Mouse (Mus musculus): ENCODE measurements around the gene Mrpl23. TPM values are rescaled to one million over a fixed set of nuclear protein-coding genes. Genes with fewer than 3 reads are reported as not detected.

Gene Mrpl23
- polyA plus RNA-seq (2015; fragmentation: Nextera tagmentation; extraction: Ambion mirVana): 20.1 and 20.7 TPM in 2 replicates

DNA sequence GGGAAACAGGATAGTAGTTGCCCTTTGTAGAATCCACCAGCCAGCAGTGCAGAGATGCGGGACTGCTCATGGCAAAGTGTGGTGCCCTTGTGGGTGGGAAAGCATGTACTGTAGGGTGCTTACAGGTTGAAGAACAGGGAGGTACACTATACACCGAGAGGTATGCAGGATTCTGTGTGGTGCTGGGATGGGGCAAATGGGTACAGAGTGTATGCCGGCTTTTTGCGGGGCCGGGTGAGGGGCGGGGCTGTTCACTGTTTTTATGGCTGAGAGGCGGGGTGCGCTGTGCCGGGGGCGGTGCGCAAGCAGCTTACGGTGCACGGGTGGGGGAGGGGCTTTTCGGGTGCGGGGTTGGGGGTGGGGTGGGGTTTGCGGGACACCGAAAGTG, at the start of gene Mrpl23:
Gene Mrpl23 (plus strand): TSS at position 16 of the 388 bp plus-strand sequence.
- DNase-seq (ENCODE audit: low spot score): no peak

DNA sequence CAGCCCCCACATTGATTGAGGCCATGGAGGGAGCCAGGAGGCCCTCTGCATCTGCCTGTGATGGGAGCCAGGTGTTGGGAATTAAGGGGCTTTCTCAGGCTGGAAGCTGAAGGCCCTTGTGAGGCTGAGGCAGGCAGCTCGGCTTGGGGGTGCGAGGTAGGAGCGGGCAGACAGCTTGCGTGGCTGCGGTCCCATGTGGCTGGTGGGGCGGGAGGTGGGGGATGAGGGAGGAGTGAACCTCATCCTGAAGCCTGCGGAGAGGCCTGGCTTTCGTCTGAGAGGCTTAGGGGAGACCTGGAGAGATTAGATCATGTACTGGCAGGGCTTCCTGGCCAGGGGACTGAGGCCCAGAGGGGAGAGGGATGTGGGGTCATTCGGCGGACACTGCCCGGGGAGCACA, 49.4 kb upstream of the Mrpl23 start:
- DNase-seq (ENCODE audit: low spot score): no peak

- no peak for DNase-seq (ENCODE audit: low spot score)
These were observed 47.7 kb upstream of the Mrpl23 start for GRCm38 (mm10) chr7:142484780-142485179.

GRCm38 (mm10) chr7:142486751-142487162, 45.7 kb upstream of the Mrpl23 start:
- no peak for DNase-seq (ENCODE audit: low spot score)

GRCm38 (mm10) chr7:142487341-142487859, 45.1 kb upstream of the Mrpl23 start:
- DNase-seq (ENCODE audit: low spot score): no peak

- no peak for DNase-seq (ENCODE audit: low spot score)
These were observed 44.4 kb upstream of the Mrpl23 start for GRCm38 (mm10) chr7:142488053-142488452.

- no peak for DNase-seq (ENCODE audit: low spot score)
These were observed 39.0 kb upstream of the Mrpl23 start for GRCm38 (mm10) chr7:142493535-142493934.

GRCm38 (mm10) chr7:142496158-142496557, 36.3 kb upstream of the Mrpl23 start:
- no peak for DNase-seq (ENCODE audit: low spot score)

- peak; percentile 58 for DNase-seq (ENCODE audit: low spot score)
These were observed 35.7 kb upstream of the Mrpl23 start for GRCm38 (mm10) chr7:142496800-142497199.

GRCm38 (mm10) chr7:142497775-142498174, 34.7 kb upstream of the Mrpl23 start:
- DNase-seq (ENCODE audit: low spot score): no peak

DNA sequence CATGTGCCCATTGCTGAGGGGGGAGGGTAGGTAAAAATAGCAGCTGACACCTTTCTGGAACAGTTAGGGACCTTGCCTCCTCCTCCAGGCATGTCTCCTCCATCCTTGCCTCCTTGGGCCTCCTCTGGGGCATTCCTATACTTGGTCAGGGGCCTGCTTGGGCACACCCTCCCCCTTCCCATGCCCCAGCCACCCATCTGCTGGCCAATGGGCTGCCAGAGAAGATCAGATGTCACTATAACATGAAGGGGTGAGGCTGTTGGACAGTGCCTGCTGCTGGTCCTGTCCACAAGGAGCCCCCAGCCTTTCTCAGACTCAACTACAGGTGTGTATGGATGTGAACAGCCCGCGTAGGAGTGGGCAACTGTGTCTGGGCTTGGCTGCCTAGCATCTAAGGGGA, 33.9 kb upstream of the Mrpl23 start, which contains the start of gene Tnnt3:
Gene Tnnt3 (plus strand): TSS at position 262 of the 400 bp plus-strand sequence.
- DNase-seq (ENCODE audit: low spot score): no peak

- no peak for DNase-seq (ENCODE audit: low spot score)
These were observed 33.3 kb upstream of the Mrpl23 start for GRCm38 (mm10) chr7:142499010-142499721.

GRCm38 (mm10) chr7:142500032-142500431, 32.5 kb upstream of the Mrpl23 start:
- no peak for DNase-seq (ENCODE audit: low spot score)

- DNase-seq (ENCODE audit: low spot score): no peak
These were observed 29.3 kb upstream of the Mrpl23 start for GRCm38 (mm10) chr7:142503206-142503605.

GRCm38 (mm10) chr7:142505942-142506341, 26.5 kb upstream of the Mrpl23 start:
- no peak for DNase-seq (ENCODE audit: low spot score)

GRCm38 (mm10) chr7:142506501-142506900, 26.0 kb upstream of the Mrpl23 start:
- DNase-seq (ENCODE audit: low spot score): no peak

DNA sequence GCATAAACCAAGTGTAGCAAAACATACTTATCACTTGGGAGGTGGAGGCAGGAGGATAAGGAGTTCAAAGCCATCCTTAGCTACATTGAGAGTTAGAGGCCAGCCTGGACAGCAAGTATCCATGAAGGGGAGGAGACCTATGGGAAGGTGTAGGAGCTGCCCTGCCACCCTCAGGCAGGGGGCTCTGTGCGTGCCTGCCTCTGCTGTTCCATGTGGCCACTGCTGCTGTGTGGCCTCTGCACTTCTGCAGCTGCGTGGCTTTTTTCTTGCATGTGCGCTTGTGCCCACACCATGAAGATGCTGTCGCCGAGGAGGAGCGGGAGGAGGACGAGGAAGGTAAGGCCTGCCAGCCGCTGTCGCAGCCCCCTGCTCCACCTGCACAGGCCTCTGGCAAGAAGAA, 25.0 kb upstream of the Mrpl23 start:
- DNase-seq (ENCODE audit: low spot score): no peak

DNA sequence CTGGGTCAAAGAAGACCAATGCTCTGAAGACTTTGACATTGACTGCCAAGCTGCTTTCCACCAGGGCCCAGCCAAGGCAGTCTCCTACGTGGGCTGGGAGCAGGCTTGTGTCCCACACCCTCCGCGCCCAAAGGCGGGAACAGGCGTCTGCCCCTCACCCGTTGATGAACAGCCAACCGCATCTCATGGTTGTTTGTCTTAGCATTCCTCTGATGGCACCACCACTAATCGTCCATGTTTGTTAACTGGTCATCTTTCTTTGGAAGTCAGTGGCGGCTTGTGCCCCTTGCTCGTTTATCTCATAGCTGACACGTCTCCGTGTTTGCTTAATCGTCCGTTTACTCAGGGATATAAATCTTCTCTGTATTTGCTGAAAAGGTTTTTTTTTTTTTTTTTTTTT, 23.0 kb upstream of the Mrpl23 start:
- DNase-seq (ENCODE audit: low spot score): no peak

DNA sequence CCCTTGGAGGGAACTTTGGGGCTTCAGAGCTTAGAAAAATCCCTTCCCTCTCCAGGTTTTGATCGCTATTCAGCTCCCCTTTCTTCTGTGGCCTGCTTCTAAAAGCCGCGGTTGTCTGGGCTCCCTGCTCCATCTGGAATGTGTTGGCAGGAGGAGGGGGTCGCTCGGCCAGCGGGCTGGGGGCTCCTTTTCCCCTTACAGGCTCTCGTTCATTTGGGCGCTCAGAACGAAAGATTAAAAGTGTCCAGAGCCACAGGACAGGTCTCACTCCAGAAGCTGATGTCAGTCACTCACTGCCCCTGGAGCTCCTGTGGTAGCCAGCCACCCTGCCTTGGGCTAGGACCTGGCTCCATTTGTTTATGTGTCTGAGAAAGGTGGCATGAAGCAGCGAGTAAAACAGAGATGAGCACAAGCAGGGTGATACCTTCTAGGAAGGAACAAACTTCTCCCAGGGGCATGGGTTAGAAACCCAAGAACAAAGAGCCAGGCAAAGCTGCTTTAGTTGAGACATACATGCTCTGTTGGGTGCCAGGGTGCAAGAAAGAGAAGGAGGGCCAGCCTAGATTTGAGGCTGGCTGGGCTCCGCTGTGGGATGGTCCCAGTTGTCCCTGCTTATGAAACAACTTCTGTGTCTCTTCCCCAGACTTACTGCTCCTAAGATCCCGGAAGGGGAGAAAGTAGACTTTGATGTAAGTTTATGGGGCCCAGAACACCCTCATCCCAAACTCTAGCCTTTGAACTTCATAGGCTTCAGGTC, 22.3 kb upstream of the Mrpl23 start:
- no peak for DNase-seq (ENCODE audit: low spot score)

DNA sequence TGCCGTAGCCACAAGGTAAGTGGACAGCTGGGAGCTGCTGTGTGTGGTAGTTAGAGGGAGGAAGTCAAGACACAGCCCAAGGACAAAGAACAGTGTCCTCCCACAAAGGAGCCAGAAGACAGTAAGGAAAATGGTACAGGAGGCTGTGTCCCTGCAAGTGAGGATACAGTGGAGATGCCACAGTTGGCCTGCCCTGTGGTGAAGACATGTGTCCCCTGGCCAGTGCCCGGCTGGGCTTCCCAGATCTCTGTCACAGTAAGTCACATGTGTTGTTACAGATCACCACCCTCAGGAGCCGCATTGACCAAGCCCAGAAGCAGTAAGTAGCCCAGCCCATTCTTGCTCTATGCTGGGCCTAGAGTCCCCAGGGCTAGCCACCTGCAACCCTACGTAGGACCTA, 18.4 kb upstream of the Mrpl23 start:
- DNase-seq (ENCODE audit: low spot score): no peak

DNA sequence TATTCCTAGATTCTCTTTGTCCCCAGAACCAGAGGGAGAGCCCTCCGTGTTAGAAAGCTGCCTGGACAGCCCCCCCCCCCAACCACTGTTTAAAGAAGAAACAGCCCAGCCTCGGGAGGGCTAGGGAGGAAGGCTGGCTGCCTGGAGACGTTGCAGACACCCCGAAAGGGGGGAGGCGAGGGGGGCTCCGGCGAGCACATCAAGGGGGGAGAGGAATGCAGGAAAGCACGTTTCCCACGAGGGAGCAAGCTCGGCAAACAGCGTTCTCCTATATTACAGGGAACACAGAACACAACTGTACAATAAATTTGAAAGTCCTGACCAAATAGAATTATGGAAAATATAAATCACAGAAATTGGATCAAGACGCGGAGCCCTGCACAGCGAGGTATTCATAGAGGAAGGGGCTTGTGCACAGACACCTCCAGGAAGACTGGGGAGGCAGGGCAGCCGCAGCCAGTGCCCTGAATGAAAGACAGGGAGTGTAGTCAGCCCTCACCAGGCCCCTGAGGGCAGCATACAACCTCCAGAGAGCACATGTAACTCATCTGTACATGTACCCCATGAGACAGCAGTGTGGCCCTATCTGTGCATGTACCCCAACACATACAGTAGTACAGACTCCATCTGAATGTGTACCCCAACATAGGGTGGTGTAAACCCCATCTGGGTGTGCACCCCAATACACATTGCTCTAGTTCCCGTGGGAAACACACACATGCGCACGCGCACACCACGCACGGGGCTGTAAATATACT, 16.1 kb upstream of the Mrpl23 start:
- no peak for DNase-seq (ENCODE audit: low spot score)

GRCm38 (mm10) chr7:142517531-142517930, 15.0 kb upstream of the Mrpl23 start:
- DNase-seq (ENCODE audit: low spot score): no peak
